Mouse (Mus musculus): Measurements from ENCODE around the gene Gm28051. TPM values are rescaled to one million over a fixed set of nuclear protein-coding genes. Genes with fewer than 3 reads are reported as not detected.

Gm28051 gene
- polyA plus RNA-seq, 1 experiment = not detected

GRCm38 (mm10) chr12:102682722-102683299, 74.8 kb downstream of the Gm28051 start:
- H3K27me3 ChIP-seq (replicated peaks) = no peaks in the 10 kb centered on the region
- no peak overlapping the region for H3K4me3 ChIP-seq (replicated peaks)
- H3K36me3 ChIP-seq (replicated peaks; ENCODE audit: low read length) = peaks cover 34% of the 10 kb centered on the region
- no peaks in the 10 kb centered on the region for H3K9me3 ChIP-seq
- H3K4me1 ChIP-seq = peaks cover 68% of the 10 kb centered on the region
- TF ChIP-seq FLI1 (IDR thresholded peaks at IDR 0.05; ENCODE audit: low read length) (no peak), GATA1 (IDR thresholded peaks at IDR 0.05; ENCODE audit: borderline replicate concordance, low read length) (no peak)

GRCm38 (mm10) chr12:102682085-102682484, 75.5 kb downstream of the Gm28051 start:
- H3K36me3 ChIP-seq (replicated peaks; ENCODE audit: low read length) = peaks cover 35% of the 10 kb centered on the region
- TF ChIP-seq FLI1 (IDR thresholded peaks at IDR 0.05; ENCODE audit: low read length) (no peak), GATA1 (IDR thresholded peaks at IDR 0.05; ENCODE audit: borderline replicate concordance, low read length) (no peak)
- no peaks in the 10 kb centered on the region for H3K9me3 ChIP-seq
- no peak overlapping the region for H3K4me3 ChIP-seq (replicated peaks)
- no peaks in the 10 kb centered on the region for H3K27me3 ChIP-seq (replicated peaks)
- peaks cover 70% of the 10 kb centered on the region for H3K4me1 ChIP-seq

DNA sequence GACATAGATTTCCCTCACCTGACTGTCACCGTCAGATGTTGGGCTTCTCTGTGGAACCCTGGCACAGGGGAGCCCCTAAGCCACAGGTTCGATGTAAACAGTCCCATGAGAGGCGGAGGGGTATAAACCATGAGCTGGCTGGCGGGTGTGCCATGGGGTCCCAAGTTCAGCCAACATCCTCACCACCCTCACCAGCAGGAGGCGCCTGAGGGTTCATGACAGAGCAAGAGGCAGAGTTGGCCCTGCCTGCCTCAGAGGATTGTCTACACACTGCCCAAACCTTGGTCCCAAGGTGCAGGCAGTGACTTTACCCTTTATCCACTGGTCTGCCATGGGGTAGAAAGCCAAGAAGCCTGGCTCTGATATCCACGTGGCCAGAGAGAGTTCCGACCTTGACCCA, 76.0 kb downstream of the Gm28051 start:
- TF ChIP-seq GATA1 (IDR thresholded peaks at IDR 0.05; ENCODE audit: borderline replicate concordance, low read length) (no peak), FLI1 (IDR thresholded peaks at IDR 0.05; ENCODE audit: low read length) (no peak)
- peaks cover 35% of the 10 kb centered on the region for H3K36me3 ChIP-seq (replicated peaks; ENCODE audit: low read length)

GRCm38 (mm10) chr12:102678820-102679219, 78.7 kb downstream of the Gm28051 start:
- TF ChIP-seq FLI1 (IDR thresholded peaks at IDR 0.05; ENCODE audit: low read length) = no peak
- TF ChIP-seq GATA1 (IDR thresholded peaks at IDR 0.05; ENCODE audit: borderline replicate concordance, low read length) = no peak
- no peak overlapping the region for H3K4me3 ChIP-seq (replicated peaks)
- H3K4me1 ChIP-seq = peaks cover 44% of the 10 kb centered on the region
- peaks cover 41% of the 10 kb centered on the region for H3K36me3 ChIP-seq (replicated peaks; ENCODE audit: low read length)
- H3K9me3 ChIP-seq = no peaks in the 10 kb centered on the region
- H3K27me3 ChIP-seq (replicated peaks) = no peaks in the 10 kb centered on the region

More for the DNA sequence above, 76.0 kb downstream of the Gm28051 start:
- Histone ChIP-seq H3K27me3 (replicated peaks) (no peaks in the 10 kb centered on the region), H3K4me1 (peaks cover 68% of the 10 kb centered on the region), H3K9me3 (no peaks in the 10 kb centered on the region), H3K4me3 (replicated peaks) (no peak overlapping the region)

DNA sequence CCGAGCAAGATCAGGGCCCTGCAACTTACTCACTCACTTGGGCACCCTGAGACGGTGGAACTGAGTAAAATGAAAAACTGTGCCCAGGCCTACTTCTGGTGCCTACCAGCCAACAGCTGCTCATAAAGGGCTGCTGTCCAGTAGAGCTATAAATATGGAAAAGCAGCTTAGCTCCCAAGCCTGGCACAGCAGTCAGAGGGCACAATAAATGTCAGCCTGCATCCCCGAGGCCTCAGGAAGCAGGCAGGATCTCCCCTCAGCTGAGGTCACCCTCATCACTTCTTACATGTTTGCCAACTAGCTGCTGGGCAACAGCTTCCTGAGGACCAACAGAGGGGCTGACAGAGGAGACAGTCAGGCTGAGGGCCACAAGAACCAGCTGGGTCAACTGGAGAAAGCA, 80.5 kb downstream of the Gm28051 start:
- H3K27me3 ChIP-seq (replicated peaks) = no peaks in the 10 kb centered on the region
- H3K4me1 ChIP-seq = peaks cover 52% of the 10 kb centered on the region
- no peak overlapping the region for H3K4me3 ChIP-seq (replicated peaks)
- H3K36me3 ChIP-seq (replicated peaks; ENCODE audit: low read length) = peaks cover 39% of the 10 kb centered on the region
- no peaks in the 10 kb centered on the region for H3K9me3 ChIP-seq
- TF ChIP-seq FLI1 (IDR thresholded peaks at IDR 0.05; ENCODE audit: low read length) = no peak
- no peak for TF ChIP-seq GATA1 (IDR thresholded peaks at IDR 0.05; ENCODE audit: borderline replicate concordance, low read length)

DNA sequence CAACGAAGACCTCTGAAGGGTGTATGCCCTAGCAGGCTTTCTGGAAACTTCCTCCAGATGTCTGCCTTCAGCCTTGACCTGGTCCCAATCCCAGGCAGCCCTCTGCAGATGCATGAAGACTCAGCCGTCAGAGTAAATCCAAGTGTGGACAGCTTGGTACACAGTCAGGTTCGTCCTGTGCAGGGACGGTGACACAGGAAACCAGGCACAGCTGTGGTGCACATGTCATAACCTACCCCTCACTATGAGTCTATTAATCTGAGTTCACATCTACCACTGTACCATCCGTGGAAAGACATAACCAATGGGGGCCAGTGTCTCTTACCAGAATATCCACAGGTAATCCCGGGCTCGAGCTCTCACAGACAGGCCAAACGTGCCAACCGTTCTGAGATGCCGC, 83.0 kb downstream of the Gm28051 start:
- H3K27me3 ChIP-seq (replicated peaks) = no peaks in the 10 kb centered on the region
- H3K4me3 ChIP-seq (replicated peaks) = no peak overlapping the region
- TF ChIP-seq FLI1 (IDR thresholded peaks at IDR 0.05; ENCODE audit: low read length) (no peak), GATA1 (IDR thresholded peaks at IDR 0.05; ENCODE audit: borderline replicate concordance, low read length) (no peak)
- H3K4me1 ChIP-seq = peaks cover 47% of the 10 kb centered on the region
- H3K36me3 ChIP-seq (replicated peaks; ENCODE audit: low read length) = peaks cover 46% of the 10 kb centered on the region
- no peaks in the 10 kb centered on the region for H3K9me3 ChIP-seq

GRCm38 (mm10) chr12:102674123-102674522, 83.4 kb downstream of the Gm28051 start:
- Histone ChIP-seq H3K4me3 (replicated peaks) (no peak overlapping the region), H3K4me1 (peaks cover 48% of the 10 kb centered on the region), H3K36me3 (replicated peaks; ENCODE audit: low read length) (peaks cover 46% of the 10 kb centered on the region), H3K9me3 (no peaks in the 10 kb centered on the region), H3K27me3 (replicated peaks) (no peaks in the 10 kb centered on the region)
- no peak for TF ChIP-seq GATA1 (IDR thresholded peaks at IDR 0.05; ENCODE audit: borderline replicate concordance, low read length)
- no peak for TF ChIP-seq FLI1 (IDR thresholded peaks at IDR 0.05; ENCODE audit: low read length)

DNA sequence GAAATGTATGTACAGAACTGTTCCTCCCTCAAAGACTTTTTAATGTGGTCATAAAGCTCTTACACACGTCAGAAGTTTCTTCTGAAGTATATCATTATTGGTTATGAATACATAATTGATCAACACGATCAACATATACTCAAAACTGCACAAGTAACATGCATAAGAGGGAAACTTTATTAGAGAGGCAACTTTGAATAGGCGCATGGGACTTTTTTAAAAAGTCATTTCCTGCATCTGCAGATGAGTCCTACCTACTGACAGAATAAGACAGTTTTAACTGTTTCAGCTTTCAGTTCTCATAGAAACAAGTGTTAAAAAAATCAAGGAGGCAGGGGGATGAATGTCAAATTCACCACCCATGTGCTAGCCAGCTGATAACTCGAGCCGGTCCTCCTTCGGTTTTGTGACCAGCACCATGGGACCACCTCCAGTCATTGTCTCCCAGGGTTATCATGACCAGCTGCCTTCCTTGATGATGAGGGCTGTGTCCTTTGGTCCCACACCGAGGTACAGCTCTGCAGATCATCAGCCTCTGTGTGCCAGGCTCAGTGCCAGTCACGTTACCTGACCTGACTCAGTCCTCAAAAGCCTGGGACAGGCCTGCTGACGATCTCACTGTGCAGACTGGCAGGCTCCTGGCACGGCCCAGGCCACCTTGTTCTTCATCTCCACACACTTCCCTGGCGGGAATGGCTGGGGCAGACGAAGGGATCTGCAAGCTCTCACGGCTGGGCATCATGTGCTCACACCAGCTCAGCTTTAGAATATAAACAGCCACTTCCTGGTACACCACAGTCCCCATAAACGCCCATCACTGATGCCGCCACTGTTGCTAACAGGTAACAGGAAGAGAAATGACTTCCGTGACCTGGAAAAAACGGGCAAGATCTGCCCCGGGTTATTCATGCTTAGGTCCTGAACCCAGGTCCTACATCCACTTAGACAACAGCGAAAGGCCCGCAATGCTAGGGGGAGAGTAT, 84.4 kb downstream of the Gm28051 start:
- Histone ChIP-seq H3K36me3 (replicated peaks; ENCODE audit: low read length) (peaks cover 51% of the 10 kb centered on the region), H3K4me3 (replicated peaks) (no peak overlapping the region), H3K9me3 (no peaks in the 10 kb centered on the region), H3K27me3 (replicated peaks) (no peaks in the 10 kb centered on the region), H3K4me1 (peaks cover 43% of the 10 kb centered on the region)
- TF ChIP-seq FLI1 (IDR thresholded peaks at IDR 0.05; ENCODE audit: low read length) = no peak
- TF ChIP-seq GATA1 (IDR thresholded peaks at IDR 0.05; ENCODE audit: borderline replicate concordance, low read length) = no peak

DNA sequence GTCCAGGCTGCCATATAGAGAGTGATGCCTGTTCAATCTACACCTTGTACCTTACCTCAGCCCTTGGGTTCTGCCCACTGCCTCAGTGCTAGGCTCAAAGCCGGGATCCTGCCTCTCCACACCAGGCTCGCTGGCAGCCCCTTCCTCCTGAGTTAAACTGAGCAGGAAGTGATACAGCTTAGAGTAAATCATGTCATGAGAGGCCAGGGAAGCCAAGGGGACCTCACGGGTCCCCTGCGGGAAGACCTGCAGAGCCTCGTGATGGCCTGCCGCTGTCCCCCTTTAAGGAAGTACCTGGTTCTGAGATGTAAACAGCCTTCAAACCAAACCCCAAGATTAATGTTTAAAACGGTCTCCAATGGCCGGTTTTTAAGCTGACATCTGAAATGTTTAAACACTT, 85.4 kb downstream of the Gm28051 start:
- TF ChIP-seq GATA1 (IDR thresholded peaks at IDR 0.05; ENCODE audit: borderline replicate concordance, low read length) = no peak
- no peak for TF ChIP-seq FLI1 (IDR thresholded peaks at IDR 0.05; ENCODE audit: low read length)
- peaks cover 40% of the 10 kb centered on the region for H3K4me1 ChIP-seq
- H3K4me3 ChIP-seq (replicated peaks) = no peak overlapping the region
- no peaks in the 10 kb centered on the region for H3K9me3 ChIP-seq
- peaks cover 60% of the 10 kb centered on the region for H3K36me3 ChIP-seq (replicated peaks; ENCODE audit: low read length)
- H3K27me3 ChIP-seq (replicated peaks) = no peaks in the 10 kb centered on the region

GRCm38 (mm10) chr12:102670848-102671247, 86.7 kb downstream of the Gm28051 start:
- Histone ChIP-seq H3K27me3 (replicated peaks) (no peaks in the 10 kb centered on the region), H3K4me1 (peaks cover 45% of the 10 kb centered on the region), H3K36me3 (replicated peaks; ENCODE audit: low read length) (peaks cover 66% of the 10 kb centered on the region), H3K9me3 (no peaks in the 10 kb centered on the region), H3K4me3 (replicated peaks) (no peak overlapping the region)
- TF ChIP-seq GATA1 (IDR thresholded peaks at IDR 0.05; ENCODE audit: borderline replicate concordance, low read length) (no peak), FLI1 (IDR thresholded peaks at IDR 0.05; ENCODE audit: low read length) (no peak)

Other genes starting within 250 kb of the Gm28051 start
- 0.06 TPM in 1 of 2 replicates, not detected in the other for gene Chga, start 202.8 kb downstream of the Gm28051 start, polyA plus RNA-seq (2012; ENCODE audit: insufficient read depth, low replicate concordance)
- 15.7 and 19.2 TPM in 2 replicates for gene Itpk1, start 52.8 kb downstream of the Gm28051 start, polyA plus RNA-seq (2012; ENCODE audit: insufficient read depth, low replicate concordance)
- 3.3 TPM in 1 of 2 replicates, not detected in the other for gene Moap1, start 14.1 kb downstream of the Gm28051 start, polyA plus RNA-seq (2012; ENCODE audit: insufficient read depth, low replicate concordance)
- gene Tmem251, start 14.0 kb downstream of the Gm28051 start, polyA plus RNA-seq (2012; ENCODE audit: insufficient read depth, low replicate concordance) = 1.2 and 2.4 TPM in 2 replicates
- gene Gon7, start within 50 bp of the Gm28051 start, polyA plus RNA-seq (2012; ENCODE audit: insufficient read depth, low replicate concordance) = 10.4 TPM in 1 of 2 replicates, not detected in the other
- gene Ubr7, start 202 bp upstream of the Gm28051 start, polyA plus RNA-seq (2012; ENCODE audit: insufficient read depth, low replicate concordance) = 4.4 and 11.3 TPM in 2 replicates
- gene Gm20604, start 907 bp upstream of the Gm28051 start, polyA plus RNA-seq (2012; ENCODE audit: insufficient read depth, low replicate concordance) = 0.82 TPM in 1 of 2 replicates, not detected in the other
- gene Btbd7, start 120.7 kb upstream of the Gm28051 start, polyA plus RNA-seq (2012; ENCODE audit: insufficient read depth, low replicate concordance) = 0.26 and 0.35 TPM in 2 replicates
- not detected in 2 replicates for gene Cox8c, start 141.6 kb upstream of the Gm28051 start, polyA plus RNA-seq (2012; ENCODE audit: insufficient read depth, low replicate concordance)
- gene Unc79, start 191.1 kb upstream of the Gm28051 start, polyA plus RNA-seq (2012; ENCODE audit: insufficient read depth, low replicate concordance) = 0.06 TPM in 1 of 2 replicates, not detected in the other